Mouse (Mus musculus): ENCODE results near the gene Epyc. TPM values are rescaled to one million over a fixed set of nuclear protein-coding genes. Genes with fewer than 3 reads are reported as not detected.

The Epyc gene
- polyA plus RNA-seq (2012; ENCODE audit: insufficient read depth, low replicate concordance), result not detected in 2 replicates

GRCm38 (mm10) chr10:97643768-97644167, at the start of gene Epyc:
Gene Epyc, plus strand, starts transcription at chr10:97644068.
- Histone ChIP-seq H3K27me3 (replicated peaks) (no peaks in the 10 kb centered on the region), H3K9me3 (no peaks in the 10 kb centered on the region), H3K4me1 (no peaks in the 10 kb centered on the region), H3K36me3 (replicated peaks; ENCODE audit: low read length) (no peaks in the 10 kb centered on the region), H3K4me3 (replicated peaks) (no peak within 1 kb of the TSS)
- TF ChIP-seq FLI1 (IDR thresholded peaks at IDR 0.05; ENCODE audit: low read length) (no peak), GATA1 (IDR thresholded peaks at IDR 0.05; ENCODE audit: borderline replicate concordance, low read length) (no peak)

- Histone ChIP-seq H3K36me3 (replicated peaks; ENCODE audit: low read length) (no peaks in the 10 kb centered on the region), H3K4me3 (replicated peaks) (no peak overlapping the region), H3K9me3 (no peaks in the 10 kb centered on the region), H3K27me3 (replicated peaks) (no peaks in the 10 kb centered on the region), H3K4me1 (no peaks in the 10 kb centered on the region)
- TF ChIP-seq FLI1 (IDR thresholded peaks at IDR 0.05; ENCODE audit: low read length) (no peak), GATA1 (IDR thresholded peaks at IDR 0.05; ENCODE audit: borderline replicate concordance, low read length) (no peak)
Measured at GRCm38 (mm10) chr10:97595680-97596079, 48.2 kb upstream of the Epyc start.

GRCm38 (mm10) chr10:97601744-97602143, 42.1 kb upstream of the Epyc start:
- H3K9me3 ChIP-seq, result peaks cover 17% of the 10 kb centered on the region
- TF ChIP-seq GATA1 (IDR thresholded peaks at IDR 0.05; ENCODE audit: borderline replicate concordance, low read length) (no peak), FLI1 (IDR thresholded peaks at IDR 0.05; ENCODE audit: low read length) (no peak)
- H3K4me3 ChIP-seq (replicated peaks), result peak overlapping the region; percentile 30
- H3K27me3 ChIP-seq (replicated peaks), result no peaks in the 10 kb centered on the region
- H3K4me1 ChIP-seq, result no peaks in the 10 kb centered on the region
- no peaks in the 10 kb centered on the region for H3K36me3 ChIP-seq (replicated peaks; ENCODE audit: low read length)

- Histone ChIP-seq H3K27me3 (replicated peaks) (no peaks in the 10 kb centered on the region), H3K9me3 (peaks cover 17% of the 10 kb centered on the region), H3K4me1 (no peaks in the 10 kb centered on the region), H3K4me3 (replicated peaks) (no peak overlapping the region), H3K36me3 (replicated peaks; ENCODE audit: low read length) (no peaks in the 10 kb centered on the region)
- no peak for TF ChIP-seq FLI1 (IDR thresholded peaks at IDR 0.05; ENCODE audit: low read length)
- no peak for TF ChIP-seq GATA1 (IDR thresholded peaks at IDR 0.05; ENCODE audit: borderline replicate concordance, low read length)
Measured at GRCm38 (mm10) chr10:97603256-97603655, 40.6 kb upstream of the Epyc start.

- Histone ChIP-seq H3K27me3 (replicated peaks) (no peaks in the 10 kb centered on the region), H3K4me1 (no peaks in the 10 kb centered on the region), H3K36me3 (replicated peaks; ENCODE audit: low read length) (no peaks in the 10 kb centered on the region), H3K9me3 (peaks cover 17% of the 10 kb centered on the region), H3K4me3 (replicated peaks) (no peak within 1 kb of the TSS)
- no peak for TF ChIP-seq FLI1 (IDR thresholded peaks at IDR 0.05; ENCODE audit: low read length)
- TF ChIP-seq GATA1 (IDR thresholded peaks at IDR 0.05; ENCODE audit: borderline replicate concordance, low read length), result no peak
Measured at GRCm38 (mm10) chr10:97606579-97606978, 37.3 kb upstream of the Epyc start, which contains the start of gene Kera. Gene Kera, plus strand, starts transcription at chr10:97606879.

GRCm38 (mm10) chr10:97622328-97622727, 21.5 kb upstream of the Epyc start:
- TF ChIP-seq FLI1 (IDR thresholded peaks at IDR 0.05; ENCODE audit: low read length) (no peak), GATA1 (IDR thresholded peaks at IDR 0.05; ENCODE audit: borderline replicate concordance, low read length) (no peak)
- Histone ChIP-seq H3K9me3 (no peaks in the 10 kb centered on the region), H3K4me1 (no peaks in the 10 kb centered on the region), H3K4me3 (replicated peaks) (no peak overlapping the region), H3K27me3 (replicated peaks) (no peaks in the 10 kb centered on the region), H3K36me3 (replicated peaks; ENCODE audit: low read length) (no peaks in the 10 kb centered on the region)

- H3K9me3 ChIP-seq, result no peaks in the 10 kb centered on the region
- H3K27me3 ChIP-seq (replicated peaks), result no peaks in the 10 kb centered on the region
- H3K36me3 ChIP-seq (replicated peaks; ENCODE audit: low read length), result no peaks in the 10 kb centered on the region
- no peaks in the 10 kb centered on the region for H3K4me1 ChIP-seq
- no peak overlapping the region for H3K4me3 ChIP-seq (replicated peaks)
- no peak for TF ChIP-seq FLI1 (IDR thresholded peaks at IDR 0.05; ENCODE audit: low read length)
Measured at GRCm38 (mm10) chr10:97624381-97624780, 19.5 kb upstream of the Epyc start.

GRCm38 (mm10) chr10:97625116-97625515, 18.8 kb upstream of the Epyc start:
- H3K4me3 ChIP-seq (replicated peaks), result no peak overlapping the region
- no peaks in the 10 kb centered on the region for H3K4me1 ChIP-seq
- no peaks in the 10 kb centered on the region for H3K36me3 ChIP-seq (replicated peaks; ENCODE audit: low read length)
- no peaks in the 10 kb centered on the region for H3K9me3 ChIP-seq
- no peak for TF ChIP-seq FLI1 (IDR thresholded peaks at IDR 0.05; ENCODE audit: low read length)
- no peak for TF ChIP-seq GATA1 (IDR thresholded peaks at IDR 0.05; ENCODE audit: borderline replicate concordance, low read length)
- H3K27me3 ChIP-seq (replicated peaks), result no peaks in the 10 kb centered on the region

GRCm38 (mm10) chr10:97626543-97626942, 17.3 kb upstream of the Epyc start:
- no peaks in the 10 kb centered on the region for H3K27me3 ChIP-seq (replicated peaks)
- no peaks in the 10 kb centered on the region for H3K9me3 ChIP-seq
- no peak overlapping the region for H3K4me3 ChIP-seq (replicated peaks)
- no peaks in the 10 kb centered on the region for H3K36me3 ChIP-seq (replicated peaks; ENCODE audit: low read length)
- no peak for TF ChIP-seq FLI1 (IDR thresholded peaks at IDR 0.05; ENCODE audit: low read length)
- H3K4me1 ChIP-seq, result no peaks in the 10 kb centered on the region

- Histone ChIP-seq H3K36me3 (replicated peaks; ENCODE audit: low read length) (no peaks in the 10 kb centered on the region), H3K9me3 (no peaks in the 10 kb centered on the region), H3K4me1 (no peaks in the 10 kb centered on the region), H3K4me3 (replicated peaks) (no peak overlapping the region), H3K27me3 (replicated peaks) (no peaks in the 10 kb centered on the region)
- TF ChIP-seq GATA1 (IDR thresholded peaks at IDR 0.05; ENCODE audit: borderline replicate concordance, low read length), result no peak
- TF ChIP-seq FLI1 (IDR thresholded peaks at IDR 0.05; ENCODE audit: low read length), result no peak
Measured at GRCm38 (mm10) chr10:97631061-97631460, 12.8 kb upstream of the Epyc start.

- no peaks in the 10 kb centered on the region for H3K36me3 ChIP-seq (replicated peaks; ENCODE audit: low read length)
- no peaks in the 10 kb centered on the region for H3K4me1 ChIP-seq
- H3K4me3 ChIP-seq (replicated peaks), result no peak overlapping the region
- no peaks in the 10 kb centered on the region for H3K27me3 ChIP-seq (replicated peaks)
- no peaks in the 10 kb centered on the region for H3K9me3 ChIP-seq
- TF ChIP-seq GATA1 (IDR thresholded peaks at IDR 0.05; ENCODE audit: borderline replicate concordance, low read length) (no peak), FLI1 (IDR thresholded peaks at IDR 0.05; ENCODE audit: low read length) (no peak)
Measured at GRCm38 (mm10) chr10:97641926-97642325, 1.9 kb upstream of the Epyc start.
